Mouse (Mus musculus) G1E (cell line): ENCODE data around the gene Slc25a28.

Experiments
- CTCF ChIP-seq: IDR thresholded peaks from 2 replicates; pipeline ENCODE4 v1.5.1; 2012; ENCODE audit warnings: low read depth, low read length, inconsistent platforms, mixed read lengths
- GATA1 ChIP-seq: IDR thresholded peaks from 2 replicates; pipeline ENCODE4 v1.6.1; 2012; ENCODE audit warnings: borderline replicate concordance, low read length, inconsistent platforms, mixed read lengths
- POLR2AphosphoS5 ChIP-seq: IDR thresholded peaks from 2 replicates; pipeline ENCODE4 v1.6.1; 2012; ENCODE audit warnings: low read depth, low read length, inconsistent platforms; ENCODE audit not compliant: insufficient replicate concordance
- TAL1 ChIP-seq: conservative IDR thresholded peaks from 2 replicates; pipeline ENCODE4 v1.6.1; 2012; ENCODE audit warnings: low read depth, low read length, inconsistent platforms, mixed read lengths

GRCm38 (mm10) chr19:43673513-43674315, 967 bp downstream of the Slc25a28 start:
- no peak for TF ChIP-seq CTCF
- no peak for TF ChIP-seq POLR2AphosphoS5
- no peak for TF ChIP-seq GATA1
- no peak for TF ChIP-seq TAL1
